Mouse (Mus musculus) myocyte (in vitro differentiated cells): ENCODE measurements at regions not wholly inside any gene's neighbourhood (a gene's known extent, or its start where the extent isn't known, plus 50 kb on each side); places are given as distances from the start of the nearest gene placed in this dataset.

Experiments used
- H3K27me3 ChIP-seq: one replicate; pipeline ENCODE4 v1.6.1; 2011; ENCODE audit not compliant: control insufficient read depth, insufficient read depth, insufficient read length
- H3K36me3 ChIP-seq: one replicate; pipeline ENCODE4 v1.6.1; 2011; ENCODE audit not compliant: control insufficient read depth, insufficient read depth
- H3K4me2 ChIP-seq: one replicate; pipeline ENCODE4 v1.6.1; 2011; ENCODE audit warnings: low read depth, control low read depth
- H3K4me3 ChIP-seq: one replicate; pipeline ENCODE4 v1.5.1; 2011; ENCODE audit warnings: mild to moderate bottlenecking, control low read depth, moderate library complexity
- H3K79me2 ChIP-seq: one replicate; pipeline ENCODE4 v1.6.1; 2011; ENCODE audit not compliant: control insufficient read depth, insufficient read depth
- H3ac ChIP-seq: one replicate; pipeline ENCODE4 v1.6.1; 2011; ENCODE audit not compliant: control insufficient read depth, insufficient read length
- CEBPB ChIP-seq: IDR thresholded peaks from 2 replicates; pipeline ENCODE4 v1.6.1; 2011; ENCODE audit warnings: mild to moderate bottlenecking, moderate library complexity; ENCODE audit not compliant: poor library complexity, insufficient read depth, severe bottlenecking
- E2F4 ChIP-seq: IDR thresholded peaks from one replicate; pipeline ENCODE4 v1.6.1; 2011; ENCODE audit warnings: mild to moderate bottlenecking, control low read depth, moderate library complexity; ENCODE audit not compliant: insufficient read depth
- MAX ChIP-seq: IDR thresholded peaks from one replicate; pipeline ENCODE4 v1.6.1; 2011; ENCODE audit warnings: low read depth, mild to moderate bottlenecking, control low read depth
- MYOD1 ChIP-seq, 3 experiments: IDR thresholded peaks; one replicate each; pipeline ENCODE4 v1.6.1; 2011; ENCODE audit warnings: control low read depth in 2 of 3, low read depth in 2 of 3, mild to moderate bottlenecking in 2 of 3, moderate library complexity in 1 of 3; ENCODE audit not compliant: insufficient read length in 2 of 3, control insufficient read depth in 1 of 3
- MYOG ChIP-seq, 3 experiments: IDR thresholded peaks; one replicate each; pipeline ENCODE4 v1.6.1; 2011; ENCODE audit warnings: control low read depth in 2 of 3, low read depth in 2 of 3, mild to moderate bottlenecking in 2 of 3; ENCODE audit not compliant: insufficient read length in 2 of 3, control insufficient read depth in 1 of 3, insufficient read depth in 1 of 3
- POLR2A ChIP-seq: IDR thresholded peaks from one replicate; pipeline ENCODE4 v1.6.1; 2011; ENCODE audit warnings: low read depth, mild to moderate bottlenecking, control low read depth, moderate library complexity; ENCODE audit not compliant: insufficient read length
- POLR2AphosphoS2 ChIP-seq: IDR thresholded peaks from one replicate; pipeline ENCODE4 v1.6.1; 2011; ENCODE audit warnings: low read depth, control low read depth; ENCODE audit not compliant: insufficient read length
- REST ChIP-seq: IDR thresholded peaks from one replicate; pipeline ENCODE4 v1.6.1; 2011; ENCODE audit warnings: mild to moderate bottlenecking, control low read depth, moderate library complexity; ENCODE audit not compliant: insufficient read depth, insufficient read length
- SRF ChIP-seq: IDR thresholded peaks from one replicate; pipeline ENCODE4 v1.6.1; 2011; ENCODE audit warnings: low read depth; ENCODE audit not compliant: control insufficient read depth, insufficient read length
- TCF12 ChIP-seq: IDR thresholded peaks from one replicate; pipeline ENCODE4 v1.6.1; 2011; ENCODE audit warnings: mild to moderate bottlenecking, control low read depth; ENCODE audit not compliant: poor library complexity, insufficient read depth, severe bottlenecking
- TCF3 ChIP-seq: IDR thresholded peaks from one replicate; pipeline ENCODE4 v1.6.1; 2011; ENCODE audit warnings: low read depth, control low read depth; ENCODE audit not compliant: insufficient read length
- USF1 ChIP-seq: IDR thresholded peaks from one replicate; pipeline ENCODE4 v1.6.1; 2011; ENCODE audit warnings: low read depth, mild to moderate bottlenecking, control low read depth, moderate library complexity

DNA sequence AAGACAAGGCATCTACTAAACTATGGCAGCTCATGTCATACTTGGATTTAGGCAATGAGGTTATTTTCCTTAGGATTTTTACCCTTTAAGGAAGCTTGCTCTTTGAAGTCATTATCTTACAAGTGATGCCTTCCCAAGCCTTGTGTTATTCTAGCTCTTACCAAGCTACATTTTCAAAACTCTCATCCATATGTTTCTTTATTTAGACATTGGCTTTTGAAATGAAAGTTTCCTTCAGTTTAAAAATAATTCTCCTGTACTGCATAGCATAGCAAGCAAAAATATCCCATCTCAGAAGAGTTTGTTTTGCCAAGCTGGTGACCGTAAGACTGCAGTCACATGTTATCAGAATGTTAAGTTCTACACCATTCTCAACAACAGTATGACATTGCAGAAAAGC, 372.8 kb upstream of the Sptlc3 start:
- Histone ChIP-seq H3ac (no peak overlapping the region), H3K4me2 (no peak overlapping the region), H3K27me3 (no peaks in the 10 kb centered on the region), H3K4me3 (no peak overlapping the region), H3K79me2 (no peaks in the 10 kb centered on the region), H3K36me3 (no peaks in the 10 kb centered on the region)
- TF ChIP-seq USF1 = no peak
- TF ChIP-seq MAX = no peak
- TF ChIP-seq CEBPB = no peak
- TF ChIP-seq E2F4 = no peak
- TF ChIP-seq MYOD1 (IDR thresholded peaks at IDR 0.05; ENCODE audit: control insufficient read depth in 1 of 3, insufficient read length in 2 of 3, low read depth in 2 of 3) = no peak
- TF ChIP-seq POLR2A = no peak
- no peak for TF ChIP-seq REST
- TF ChIP-seq TCF3 = no peak
- TF ChIP-seq SRF = no peak
- no peak for TF ChIP-seq POLR2AphosphoS2
- no peak for TF ChIP-seq MYOG (IDR thresholded peaks at IDR 0.05; ENCODE audit: control insufficient read depth in 1 of 3, insufficient read depth in 1 of 3, insufficient read length in 2 of 3, low read depth in 2 of 3)
- TF ChIP-seq TCF12 = no peak

DNA sequence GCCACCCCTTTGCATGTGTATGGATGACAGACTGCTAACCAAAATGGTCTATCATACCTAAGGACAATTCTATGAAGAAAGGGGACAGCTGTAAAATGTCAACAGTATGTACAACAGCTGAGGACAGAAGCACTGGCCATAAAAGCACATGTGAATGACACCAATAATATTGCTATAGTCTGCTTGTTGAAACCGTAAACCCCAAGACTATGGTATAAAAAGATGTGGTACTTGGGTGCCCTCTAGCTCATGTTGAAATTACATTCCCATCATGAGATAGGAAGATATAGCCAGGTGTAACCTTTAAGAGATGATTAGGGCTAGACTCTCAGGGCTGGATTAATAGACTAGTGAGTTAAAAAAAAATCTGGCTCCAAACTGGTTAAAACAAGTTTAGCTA, 361.6 kb upstream of the Sptlc3 start:
- no peaks in the 10 kb centered on the region for H3K27me3 ChIP-seq
- no peaks in the 10 kb centered on the region for H3K79me2 ChIP-seq
- no peaks in the 10 kb centered on the region for H3K36me3 ChIP-seq
- no peak overlapping the region for H3ac ChIP-seq
- H3K4me2 ChIP-seq = no peak overlapping the region
- TF ChIP-seq SRF (no peak), TCF12 (no peak), POLR2A (no peak), MAX (no peak), E2F4 (no peak), MYOD1 (IDR thresholded peaks at IDR 0.05; ENCODE audit: control insufficient read depth in 1 of 3, insufficient read length in 2 of 3, low read depth in 2 of 3) (no peak), TCF3 (no peak), POLR2AphosphoS2 (no peak), CEBPB (no peak), USF1 (no peak), MYOG (IDR thresholded peaks at IDR 0.05; ENCODE audit: control insufficient read depth in 1 of 3, insufficient read depth in 1 of 3, insufficient read length in 2 of 3, low read depth in 2 of 3) (no peak), REST (no peak)
- no peak overlapping the region for H3K4me3 ChIP-seq

DNA sequence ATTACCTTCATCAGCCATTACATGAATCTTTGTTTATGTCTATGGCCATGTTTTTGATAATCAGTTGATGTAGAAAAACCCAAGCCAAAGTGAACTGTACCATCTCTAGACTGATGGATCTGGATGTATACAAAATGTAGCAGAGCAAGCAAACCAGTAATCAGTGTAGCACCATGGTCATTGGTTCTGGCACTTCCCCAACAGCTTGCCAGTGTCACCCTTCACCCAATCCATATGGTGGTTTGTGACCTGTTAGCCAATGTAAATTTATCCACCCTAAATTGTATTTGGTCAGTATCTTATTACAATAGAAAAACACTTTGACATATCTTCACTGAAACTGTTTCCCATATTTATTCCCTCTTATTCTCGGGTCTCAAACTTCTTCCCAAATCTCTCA, 346.7 kb upstream of the Sptlc3 start:
- no peaks in the 10 kb centered on the region for H3K27me3 ChIP-seq
- H3K36me3 ChIP-seq = no peaks in the 10 kb centered on the region
- no peak overlapping the region for H3K4me3 ChIP-seq
- H3K79me2 ChIP-seq = no peaks in the 10 kb centered on the region
- TF ChIP-seq SRF = no peak
- TF ChIP-seq USF1 = no peak
- no peak for TF ChIP-seq REST
- TF ChIP-seq TCF12 = no peak
- no peak for TF ChIP-seq CEBPB
- TF ChIP-seq POLR2A = no peak
- TF ChIP-seq TCF3 = no peak
- TF ChIP-seq MYOG (IDR thresholded peaks at IDR 0.05; ENCODE audit: control insufficient read depth in 1 of 3, insufficient read depth in 1 of 3, insufficient read length in 2 of 3, low read depth in 2 of 3) = no peak
- TF ChIP-seq MAX = no peak
- TF ChIP-seq MYOD1 (IDR thresholded peaks at IDR 0.05; ENCODE audit: control insufficient read depth in 1 of 3, insufficient read length in 2 of 3, low read depth in 2 of 3) = no peak
- TF ChIP-seq POLR2AphosphoS2 = no peak
- no peak for TF ChIP-seq E2F4
- H3ac ChIP-seq = no peak overlapping the region
- no peak overlapping the region for H3K4me2 ChIP-seq

GRCm38 (mm10) chr2:139179641-139180040, 314.1 kb upstream of the Sptlc3 start:
- H3ac ChIP-seq = no peak overlapping the region
- H3K4me2 ChIP-seq = no peak overlapping the region
- TF ChIP-seq E2F4 (no peak), TCF12 (no peak), CEBPB (no peak), REST (no peak), MYOG (IDR thresholded peaks at IDR 0.05; ENCODE audit: control insufficient read depth in 1 of 3, insufficient read depth in 1 of 3, insufficient read length in 2 of 3, low read depth in 2 of 3) (no peak), MAX (no peak), TCF3 (no peak), POLR2A (no peak), USF1 (no peak), MYOD1 (IDR thresholded peaks at IDR 0.05; ENCODE audit: control insufficient read depth in 1 of 3, insufficient read length in 2 of 3, low read depth in 2 of 3) (no peak), SRF (no peak), POLR2AphosphoS2 (no peak)

GRCm38 (mm10) chr2:139198281-139198680, 295.4 kb upstream of the Sptlc3 start:
- Histone ChIP-seq H3ac (no peak overlapping the region), H3K4me3 (no peak overlapping the region), H3K27me3 (no peaks in the 10 kb centered on the region), H3K4me2 (no peak overlapping the region), H3K79me2 (no peaks in the 10 kb centered on the region), H3K36me3 (no peaks in the 10 kb centered on the region)
- TF ChIP-seq MYOG (IDR thresholded peaks at IDR 0.05; ENCODE audit: control insufficient read depth in 1 of 3, insufficient read depth in 1 of 3, insufficient read length in 2 of 3, low read depth in 2 of 3) = no peak
- TF ChIP-seq MAX = no peak
- TF ChIP-seq USF1 = no peak
- TF ChIP-seq MYOD1 (IDR thresholded peaks at IDR 0.05; ENCODE audit: control insufficient read depth in 1 of 3, insufficient read length in 2 of 3, low read depth in 2 of 3) = no peak
- TF ChIP-seq SRF = no peak
- TF ChIP-seq POLR2AphosphoS2 = no peak
- no peak for TF ChIP-seq TCF12
- no peak for TF ChIP-seq CEBPB
- TF ChIP-seq POLR2A = no peak
- TF ChIP-seq E2F4 = no peak

More at GRCm38 (mm10) chr2:139179641-139180040, 314.1 kb upstream of the Sptlc3 start:
- Histone ChIP-seq H3K4me3 (no peak overlapping the region), H3K36me3 (no peaks in the 10 kb centered on the region), H3K27me3 (no peaks in the 10 kb centered on the region), H3K79me2 (no peaks in the 10 kb centered on the region)
